Mouse (Mus musculus) cortical plate, adult 2 months (tissue): ENCODE data around the gene Shank2. TPM values are rescaled to one million over a fixed set of nuclear protein-coding genes. Genes with fewer than 3 reads are reported as not detected.

Experiments used
- H3K27ac ChIP-seq: fragments of 200-500 bp; 2 replicates; pipeline ENCODE4 v1.5.1; 2012; ENCODE audit warnings: low read length, control low read depth, inconsistent platforms; ENCODE audit not compliant: insufficient read depth
- H3K4me1 ChIP-seq: fragments of 200-500 bp; 2 replicates; pipeline ENCODE4 v1.6.1; 2011; ENCODE audit warnings: low read length; ENCODE audit not compliant: control insufficient read depth, insufficient read depth
- H3K4me3 ChIP-seq: fragments of 200-500 bp; 2 replicates; pipeline ENCODE4 v1.5.1; 2011; ENCODE audit warnings: mild to moderate bottlenecking, low read length, control low read depth; ENCODE audit not compliant: insufficient read depth
- CTCF ChIP-seq: fragments of 200-500 bp; IDR thresholded peaks from 2 replicates; pipeline ENCODE4 v1.5.1; 2011; ENCODE audit warnings: mild to moderate bottlenecking, control low read depth, low read length; ENCODE audit not compliant: insufficient read depth; ENCODE audit errors: extremely low read depth
- POLR2A ChIP-seq: fragments of 200-500 bp; IDR thresholded peaks from 2 replicates; pipeline ENCODE4 v1.6.1; 2011; ENCODE audit warnings: mild to moderate bottlenecking, low read length, control low read depth; ENCODE audit not compliant: insufficient read depth; ENCODE audit errors: extremely low read depth
- polyA plus RNA-seq: library from polyadenylated mRNA; depleted of rRNA; stranded (reverse); fragments of >200 nt; gene quantifications from 2 replicates; pipeline ENCODE4 v1.2.3, GENCODE M21; 2012

Shank2 gene
- polyA plus RNA-seq, 1 experiment = 69.7 TPM

DNA sequence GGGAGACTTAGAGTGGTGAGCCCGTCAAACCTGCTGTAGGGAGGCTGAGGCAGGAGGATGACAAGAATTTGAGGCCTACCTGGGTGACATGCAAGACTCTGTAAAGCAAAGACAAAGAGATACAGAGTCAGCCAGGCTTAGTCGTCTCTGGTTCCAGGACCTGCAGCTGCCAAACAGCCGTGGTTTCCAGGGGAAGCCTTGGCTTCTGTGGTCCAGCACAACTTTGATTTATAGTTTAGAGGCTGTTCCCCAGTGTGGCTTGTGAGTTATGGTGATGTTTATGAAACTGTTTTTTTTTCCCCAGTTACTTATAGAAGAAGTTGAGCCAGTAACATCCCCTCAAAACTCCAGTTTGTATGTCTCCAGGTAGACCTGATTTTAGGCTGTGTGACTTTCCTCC is 112.5 kb downstream of the Shank2 start:
- TF ChIP-seq POLR2A = no peak
- TF ChIP-seq CTCF = no peak
- no peak overlapping the region for H3K4me3 ChIP-seq
- peaks cover 2% of the 10 kb centered on the region; the same call in 1 of the 2 replicates for H3K4me1 ChIP-seq
- H3K27ac ChIP-seq = no peak overlapping the region

DNA sequence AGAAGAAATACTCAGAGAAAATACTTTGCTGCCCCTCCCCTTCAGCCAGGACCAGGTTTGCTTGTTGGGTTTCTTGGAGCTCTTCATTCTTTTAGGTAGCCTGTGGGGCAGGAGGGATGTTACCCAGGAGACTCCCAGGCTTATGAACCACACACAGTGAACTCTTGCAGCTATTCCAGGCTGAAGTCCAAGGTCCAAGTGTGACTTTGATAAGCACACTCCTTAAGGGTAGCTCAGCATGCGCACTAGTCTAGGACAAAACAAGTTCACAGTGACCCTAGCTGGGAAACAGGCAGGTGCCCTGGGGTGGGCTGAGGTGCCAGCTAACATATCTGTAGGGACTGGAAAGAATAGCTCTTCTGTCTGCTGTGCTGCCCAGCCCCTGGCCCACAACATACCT is 117.8 kb downstream of the Shank2 start:
- Histone ChIP-seq H3K27ac (no peak overlapping the region), H3K4me3 (no peak overlapping the region)
- TF ChIP-seq POLR2A (no peak), CTCF (no peak)

DNA sequence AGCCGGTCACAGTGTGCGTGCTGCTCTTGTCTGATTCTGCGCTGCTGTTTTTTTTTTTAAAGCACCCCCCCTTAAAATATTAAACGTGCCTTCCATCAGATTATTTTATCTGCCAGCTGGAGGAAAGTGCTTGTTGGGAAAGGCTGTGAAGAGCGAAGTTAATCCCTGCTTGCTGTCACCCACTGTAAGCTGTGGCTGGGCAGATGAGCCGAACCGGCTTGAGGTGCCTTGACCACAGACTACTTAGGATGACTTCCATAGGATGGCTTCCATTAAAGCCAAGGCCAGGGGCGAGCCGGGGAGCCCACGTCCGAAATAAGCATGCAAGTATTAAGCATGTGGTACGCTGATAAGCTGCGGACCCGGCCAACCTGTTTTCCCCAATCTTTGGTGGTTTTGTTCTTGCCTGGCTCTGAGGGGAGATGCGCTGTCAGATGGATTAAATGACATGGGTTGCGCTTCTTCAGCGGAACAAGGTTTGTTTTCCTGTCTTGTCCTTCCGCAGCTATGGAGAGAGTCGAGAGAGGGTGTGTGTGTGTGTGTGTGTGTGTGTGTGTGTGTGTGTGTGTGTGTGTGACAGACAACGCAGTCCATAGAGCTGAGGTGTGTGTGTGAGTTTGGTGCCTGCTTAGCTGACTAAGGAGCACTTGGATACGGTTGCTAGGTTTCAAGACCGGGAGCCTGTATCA is 131.1 kb downstream of the Shank2 start:
- no peak for TF ChIP-seq CTCF
- 0 out of 2 replicates have a peak, but pooled peaks have one; percentile 30 for TF ChIP-seq POLR2A
- Histone ChIP-seq H3K4me1 (no peaks in the 10 kb centered on the region), H3K27ac (peak overlapping the region; percentile 70), H3K4me3 (peak overlapping the region; percentile 62)

More for the DNA sequence above, 117.8 kb downstream of the Shank2 start:
- no peaks in the 10 kb centered on the region for H3K4me1 ChIP-seq

DNA sequence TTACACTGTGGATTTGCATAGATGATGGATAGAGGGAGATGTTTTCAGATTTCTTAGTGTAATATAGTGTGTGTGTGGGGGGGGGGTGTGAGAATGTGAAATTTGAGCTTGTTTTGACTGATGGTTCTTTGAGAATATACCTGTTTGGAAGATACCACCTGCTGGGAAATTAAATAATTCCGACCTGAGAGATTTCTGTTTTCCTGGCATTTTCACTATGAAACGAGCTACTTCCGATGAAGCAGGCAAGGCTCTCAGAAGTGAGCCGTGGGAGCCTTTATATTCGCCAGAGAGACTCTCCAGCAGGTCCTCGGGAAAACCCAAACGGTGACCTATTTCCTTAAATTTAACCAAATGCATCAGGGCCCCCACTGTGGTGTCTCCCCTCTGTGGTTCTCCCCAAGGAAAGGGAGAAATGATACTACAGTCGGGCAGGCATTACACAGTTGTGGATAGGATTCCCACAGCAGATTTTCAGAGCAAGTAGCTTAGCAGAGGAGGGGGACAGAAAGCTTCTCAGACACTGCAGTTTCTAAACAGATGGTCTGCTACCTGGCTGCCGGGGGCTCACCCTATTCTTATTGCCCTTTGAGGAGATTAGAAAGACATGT is 131.8 kb downstream of the Shank2 start:
- H3K4me1 ChIP-seq = no peaks in the 10 kb centered on the region
- no peak for TF ChIP-seq POLR2A
- no peak for TF ChIP-seq CTCF
- H3K4me3 ChIP-seq = peak overlapping the region; percentile 62
- no peak overlapping the region for H3K27ac ChIP-seq

DNA sequence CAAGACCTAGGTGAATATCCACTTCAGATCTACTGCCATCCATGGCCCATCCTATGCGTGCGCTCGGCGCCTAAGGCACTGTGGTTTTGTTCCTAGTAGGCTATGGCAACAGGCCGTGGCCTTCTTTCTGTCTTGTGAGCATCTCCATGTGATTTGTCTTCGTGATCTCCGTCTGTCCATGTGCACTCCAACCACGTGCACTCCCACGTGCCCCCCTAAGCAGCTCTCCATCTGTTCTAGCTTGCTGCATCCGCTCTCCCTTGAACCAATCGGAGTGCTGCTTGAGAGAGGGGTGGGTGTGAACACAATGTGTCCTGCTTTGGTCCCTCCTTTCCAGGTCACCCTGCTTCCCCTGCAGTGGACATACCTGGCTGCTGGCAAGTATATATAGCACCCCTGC is 133.0 kb downstream of the Shank2 start:
- TF ChIP-seq CTCF = no peak
- no peak for TF ChIP-seq POLR2A
- Histone ChIP-seq H3K27ac (no peak overlapping the region), H3K4me1 (no peaks in the 10 kb centered on the region), H3K4me3 (no peak overlapping the region)

DNA sequence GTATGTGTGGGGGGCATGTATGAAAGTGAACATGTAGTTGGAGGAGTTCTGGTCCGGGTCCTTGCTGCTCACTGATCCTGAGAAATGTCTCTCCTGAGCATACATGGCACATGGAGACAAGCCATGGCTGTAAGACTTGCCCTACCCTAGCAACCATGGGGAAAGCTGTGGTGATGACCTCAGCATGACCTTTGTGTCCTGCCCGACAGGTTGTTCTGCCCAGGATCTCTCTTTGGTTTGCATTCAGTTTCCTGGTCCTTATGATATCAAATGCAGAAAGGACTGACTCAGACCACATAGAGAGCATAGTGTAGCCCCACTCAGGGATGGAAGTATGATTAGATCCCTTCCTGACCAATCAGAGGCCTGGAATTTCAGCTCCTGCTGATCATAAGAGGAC is 136.1 kb downstream of the Shank2 start:
- Histone ChIP-seq H3K4me1 (no peaks in the 10 kb centered on the region), H3K27ac (no peak overlapping the region), H3K4me3 (no peak overlapping the region)
- no peak for TF ChIP-seq POLR2A
- no peak for TF ChIP-seq CTCF

DNA sequence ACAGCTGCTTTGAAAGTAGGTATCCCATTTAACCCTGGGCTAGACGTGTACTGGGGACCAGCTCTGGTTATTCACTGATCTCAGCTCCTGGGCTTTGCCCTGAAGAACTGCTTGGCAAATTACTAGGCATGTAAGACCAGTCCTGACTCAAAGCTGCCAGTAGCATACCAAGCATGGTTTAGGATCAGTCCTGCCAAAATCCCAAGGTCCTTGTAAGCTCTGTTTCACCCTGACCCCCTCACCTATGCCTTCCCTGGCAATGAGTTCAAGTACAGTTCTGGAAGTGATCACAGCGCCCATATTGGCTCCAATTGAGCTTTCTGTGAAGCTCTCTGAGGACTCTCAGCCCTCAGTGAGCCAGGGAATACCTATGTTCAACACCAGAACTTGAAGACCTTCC is 136.7 kb downstream of the Shank2 start:
- TF ChIP-seq CTCF = no peak
- TF ChIP-seq POLR2A = no peak
- Histone ChIP-seq H3K4me3 (no peak overlapping the region), H3K4me1 (no peaks in the 10 kb centered on the region), H3K27ac (no peak overlapping the region)

DNA sequence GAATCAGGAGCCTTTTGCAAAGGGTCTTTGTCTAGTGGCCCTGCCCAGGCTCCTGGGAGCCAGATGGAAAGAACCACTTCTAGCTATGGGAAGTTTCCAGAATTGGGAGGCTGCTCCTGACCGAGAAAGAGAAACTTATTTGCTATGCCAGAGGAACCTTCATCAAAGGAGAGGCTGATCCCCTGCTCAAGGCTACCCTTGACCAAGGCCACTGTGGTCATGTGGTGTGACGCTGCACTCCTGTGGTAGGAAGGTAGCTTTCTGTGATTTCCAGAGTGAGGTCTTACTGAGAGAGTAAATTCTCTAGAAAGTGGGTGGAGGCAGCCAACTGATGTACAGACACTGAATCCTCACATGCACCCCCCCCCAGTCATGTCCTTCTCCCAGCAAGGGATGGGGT is 138.0 kb downstream of the Shank2 start:
- Histone ChIP-seq H3K4me1 (no peaks in the 10 kb centered on the region; the same call in 1 of the 2 replicates), H3K4me3 (no peak overlapping the region), H3K27ac (no peak overlapping the region)
- TF ChIP-seq POLR2A (no peak), CTCF (no peak)

DNA sequence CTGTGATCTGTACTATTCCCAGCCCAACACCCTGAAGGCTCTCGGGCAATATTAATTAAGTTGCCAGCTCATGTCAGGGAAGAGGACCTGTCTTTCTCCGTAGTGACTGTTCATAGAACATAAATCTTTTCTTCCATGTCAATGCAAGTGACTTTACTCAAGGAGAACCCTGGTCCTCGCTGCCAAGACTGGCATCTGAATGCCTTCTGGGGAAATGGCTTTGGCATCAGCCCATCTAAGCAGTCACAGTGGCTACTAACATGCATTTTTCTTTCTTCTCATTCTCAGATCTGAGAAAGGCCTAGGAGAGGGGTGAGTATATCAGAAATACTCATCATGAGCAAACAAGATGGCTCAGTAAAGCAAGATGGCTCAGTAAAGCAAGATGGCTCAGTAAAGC is 138.7 kb downstream of the Shank2 start:
- TF ChIP-seq POLR2A (no peak), CTCF (no peak)
- H3K4me1 ChIP-seq = no peaks in the 10 kb centered on the region; the same call in 1 of the 2 replicates
- no peak overlapping the region for H3K27ac ChIP-seq
- no peak overlapping the region for H3K4me3 ChIP-seq

DNA sequence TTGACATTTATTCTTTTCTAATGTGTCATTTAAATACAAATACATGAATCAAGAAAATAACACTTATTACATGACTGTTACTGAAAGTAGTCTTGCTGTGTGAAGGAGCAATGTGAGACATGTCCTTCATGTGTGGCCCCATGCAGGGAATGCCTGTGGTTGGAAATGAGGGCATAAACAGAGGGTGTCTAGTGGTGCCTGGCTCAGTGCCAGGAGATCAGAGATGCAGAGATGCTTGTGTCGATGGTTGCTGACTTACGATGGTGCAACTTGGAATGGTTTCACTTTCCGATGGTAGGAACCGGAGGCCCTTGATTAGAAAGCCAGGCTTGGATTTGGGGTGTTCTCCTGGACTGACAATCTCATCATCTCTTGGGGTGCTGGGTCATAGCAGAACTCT is 140.3 kb downstream of the Shank2 start:
- Histone ChIP-seq H3K4me3 (no peak overlapping the region), H3K27ac (no peak overlapping the region), H3K4me1 (no peaks in the 10 kb centered on the region; the same call in 1 of the 2 replicates)
- TF ChIP-seq CTCF (no peak), POLR2A (no peak)

DNA sequence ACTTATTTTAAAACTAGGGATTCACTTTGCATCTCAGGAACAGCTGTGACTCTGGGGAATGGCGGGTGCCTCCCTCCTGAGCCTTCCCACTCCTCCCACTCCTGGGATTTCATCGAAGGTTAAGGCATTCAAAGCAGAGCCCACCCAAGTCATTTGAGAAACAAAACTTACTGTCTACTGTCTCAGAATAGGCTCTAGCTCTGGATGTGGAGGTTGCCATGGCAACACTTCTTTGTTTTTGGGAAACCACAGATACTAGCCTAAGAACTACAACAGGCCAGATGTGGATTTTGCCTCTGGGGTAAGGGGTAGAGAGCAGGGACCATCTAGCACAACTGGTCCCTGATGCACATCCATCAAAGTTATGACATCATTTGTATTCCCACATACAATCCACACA is 142.2 kb downstream of the Shank2 start:
- no peak overlapping the region for H3K27ac ChIP-seq
- TF ChIP-seq POLR2A = no peak
- no peak for TF ChIP-seq CTCF
- H3K4me3 ChIP-seq = no peak overlapping the region
- H3K4me1 ChIP-seq = no peaks in the 10 kb centered on the region; the same call in 1 of the 2 replicates
